Mouse (Mus musculus): ENCODE results near the gene Cnksr3.

- TF ChIP-seq CTCF (IDR thresholded peaks at IDR 0.05; ENCODE audit: extremely low read depth, insufficient read length, insufficient replicate concordance, low read depth, low read length) (no peak), POLR2A (IDR thresholded peaks at IDR 0.05; ENCODE audit: low read depth, low read length) (no peak)
Observed at GRCm38 (mm10) chr10:7163031-7163430, 49.0 kb downstream of the Cnksr3 start.

Data from small intestine, adult 2 months (tissue).